Mouse (Mus musculus) hindbrain, embryonic 16.5 days (tissue): ENCODE results near the gene Brd1. TPM values are rescaled to one million over a fixed set of nuclear protein-coding genes. Genes with fewer than 3 reads are reported as not detected.
"Not testable (repeated sequence)": the region's sequence is repeated elsewhere in the genome, so short reads cannot be mapped to it uniquely, and the experiment has no call there.

ENCODE experiments used
- ATAC-seq: fragments of 200-750 bp; cut with Nextera tagmentation; 2 replicates; pipeline ENCODE4 v1.8.0; 2017; ENCODE audit warnings: moderate TSS enrichment, moderate library complexity
- H3K27ac ChIP-seq: fragments of 300-500 bp; sonication (generic); 2 replicates; pipeline ENCODE4 v1.5.1; 2014; ENCODE audit warnings: low read depth, mild to moderate bottlenecking, control low read depth, low read length, moderate library complexity
- H3K27me3 ChIP-seq: fragments of 300-500 bp; sonication (generic); replicated peaks from 2 replicates; pipeline ENCODE4 v1.6.1; 2014; ENCODE audit warnings: low read length; ENCODE audit not compliant: control insufficient read depth, insufficient read depth
- H3K36me3 ChIP-seq: fragments of 300-500 bp; sonication (generic); 2 replicates; pipeline ENCODE4 v1.6.1; 2014; ENCODE audit warnings: mild to moderate bottlenecking, low read length, moderate library complexity, mixed read lengths; ENCODE audit not compliant: control insufficient read depth, insufficient read depth
- H3K4me1 ChIP-seq: fragments of 300-500 bp; sonication (generic); 2 replicates; pipeline ENCODE4 v1.6.1; 2014; ENCODE audit warnings: low read depth, low read length; ENCODE audit not compliant: control insufficient read depth, insufficient read depth
- H3K4me2 ChIP-seq: fragments of 300-500 bp; sonication (generic); 2 replicates; pipeline ENCODE4 v1.6.1; 2014; ENCODE audit warnings: mild to moderate bottlenecking, low read length, control low read depth, moderate library complexity
- H3K4me3 ChIP-seq: fragments of 300-500 bp; sonication (generic); 2 replicates; pipeline ENCODE4 v1.5.1; 2014; ENCODE audit warnings: mild to moderate bottlenecking, low read length, control low read depth, moderate library complexity
- H3K9ac ChIP-seq: fragments of 300-500 bp; sonication (generic); 2 replicates; pipeline ENCODE4 v1.6.1; 2014; ENCODE audit warnings: low read depth, mild to moderate bottlenecking, control low read depth, low read length, moderate library complexity
- H3K9me3 ChIP-seq: fragments of 300-500 bp; sonication (generic); 2 replicates; pipeline ENCODE4 v1.6.1; 2014; ENCODE audit warnings: mild to moderate bottlenecking, low read length, moderate library complexity; ENCODE audit not compliant: control insufficient read depth
- WGBS: fragments of 180-500 bp; shearing (Covaris S2); extraction: QIAGEN DNeasy Blood & Tissue Kit; methylation state at CpG from one replicate; pipeline ENCODE4 v1.1.7; 2014; 5-methylcytosine and 5-hydroxymethylcytosine counted together
- polyA plus RNA-seq: library from polyadenylated mRNA; unstranded; fragments of >200 nt; fragmentation: Nextera tagmentation; extraction: Ambion mirVana; gene quantifications from 2 replicates; pipeline ENCODE4 v1.2.1, GENCODE M21; 2015

The Brd1 gene
- polyA plus RNA-seq, 1 experiment from 2014 or later: 14.9 TPM

DNA sequence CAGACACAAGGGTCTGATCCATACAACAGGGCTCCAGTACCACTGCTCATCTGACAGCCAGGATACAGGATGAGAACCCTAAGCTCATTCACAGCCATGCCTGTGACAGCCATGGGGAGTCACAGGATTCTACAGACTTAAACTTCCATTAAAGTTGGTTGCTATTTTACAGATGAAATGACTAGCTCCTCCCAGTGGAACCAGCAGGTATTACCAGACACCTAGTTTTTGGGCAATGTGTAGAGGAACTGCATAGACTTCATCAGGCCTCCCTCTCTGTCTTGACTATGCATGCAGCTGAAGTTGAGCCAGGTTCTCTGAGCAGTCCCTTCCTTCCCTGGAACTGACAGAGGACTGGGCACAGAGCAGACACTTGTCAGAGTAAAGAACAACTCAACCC is 17.7 kb downstream of the Brd1 start:
- Histone ChIP-seq H3K36me3 (peaks cover 29% of the 10 kb centered on the region), H3K4me3 (no peak overlapping the region), H3K9me3 (no peaks in the 10 kb centered on the region), H3K9ac (no peak overlapping the region), H3K4me2 (no peak overlapping the region), H3K27ac (no peak overlapping the region), H3K27me3 (no peaks in the 10 kb centered on the region), H3K4me1 (no peaks in the 10 kb centered on the region; the same call in none of the 2 replicates)
- no peak for ATAC-seq

DNA sequence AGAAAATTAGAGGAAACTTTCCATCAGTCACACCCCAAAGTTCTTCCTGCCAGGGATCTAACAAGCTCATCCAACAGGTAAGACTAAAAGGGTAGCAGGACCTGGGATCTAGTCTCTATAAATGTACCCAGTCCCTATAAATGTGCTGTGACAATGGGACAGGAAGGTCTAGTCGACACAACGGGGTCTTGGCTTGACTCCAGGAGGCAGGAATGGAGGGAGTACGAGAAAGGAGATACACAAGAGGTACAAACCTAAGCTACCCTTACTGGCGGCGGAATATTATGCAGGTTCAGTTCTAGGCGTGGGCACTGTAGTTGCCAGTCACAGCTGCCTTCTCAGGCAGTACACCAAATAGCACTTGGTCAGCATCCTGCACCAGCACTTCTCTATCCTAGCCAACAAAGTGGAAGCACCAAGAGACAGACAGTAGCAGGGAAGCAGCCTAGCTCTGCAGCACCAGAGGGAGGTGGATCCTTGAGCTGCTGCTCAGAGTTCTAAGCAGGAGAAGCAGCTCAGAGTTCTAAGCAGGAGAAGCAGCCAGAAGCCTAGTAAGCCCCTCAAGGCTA is 19.9 kb downstream of the Brd1 start:
- no peaks in the 10 kb centered on the region for H3K9me3 ChIP-seq
- peaks cover 34% of the 10 kb centered on the region for H3K36me3 ChIP-seq
- H3K4me1 ChIP-seq: no peaks in the 10 kb centered on the region; the same call in none of the 2 replicates
- H3K4me3 ChIP-seq: no peak overlapping the region
- H3K27me3 ChIP-seq: no peaks in the 10 kb centered on the region
- H3K9ac ChIP-seq: no peak overlapping the region
- H3K4me2 ChIP-seq: no peak overlapping the region
- 71% methylated on average over 6 of the region's 6 CpGs for WGBS
- no peak for ATAC-seq
- no peak overlapping the region for H3K27ac ChIP-seq

DNA sequence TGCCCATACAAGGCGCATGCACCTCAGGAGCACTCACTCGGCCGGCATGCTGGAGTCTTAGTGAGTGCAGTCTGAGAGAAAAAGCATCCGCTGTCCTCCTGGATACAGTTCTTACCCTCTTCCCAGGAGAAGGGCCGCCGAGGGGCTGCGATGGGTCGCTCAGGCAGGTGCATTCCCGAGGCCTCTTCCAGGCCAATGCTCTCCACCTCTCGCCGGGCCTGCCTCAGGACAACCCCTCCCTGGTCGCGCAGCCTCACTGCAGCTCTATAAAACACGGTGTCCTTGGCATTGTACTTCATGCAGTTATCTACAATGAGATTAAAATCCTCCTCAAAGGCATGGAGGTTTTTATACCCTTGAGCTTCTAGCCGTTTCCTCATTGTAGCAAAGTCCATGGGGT is 21.5 kb downstream of the Brd1 start:
- H3K4me2 ChIP-seq: no peak overlapping the region
- H3K9ac ChIP-seq: no peak overlapping the region
- H3K4me3 ChIP-seq: no peak overlapping the region
- WGBS: 93% methylated on average over 15 of the region's 15 CpGs
- H3K27ac ChIP-seq: no peak overlapping the region
- no peak for ATAC-seq
- H3K9me3 ChIP-seq: no peaks in the 10 kb centered on the region
- peaks cover 41% of the 10 kb centered on the region for H3K36me3 ChIP-seq
- no peaks in the 10 kb centered on the region for H3K27me3 ChIP-seq
- no peaks in the 10 kb centered on the region; the same call in 1 of the 2 replicates for H3K4me1 ChIP-seq

DNA sequence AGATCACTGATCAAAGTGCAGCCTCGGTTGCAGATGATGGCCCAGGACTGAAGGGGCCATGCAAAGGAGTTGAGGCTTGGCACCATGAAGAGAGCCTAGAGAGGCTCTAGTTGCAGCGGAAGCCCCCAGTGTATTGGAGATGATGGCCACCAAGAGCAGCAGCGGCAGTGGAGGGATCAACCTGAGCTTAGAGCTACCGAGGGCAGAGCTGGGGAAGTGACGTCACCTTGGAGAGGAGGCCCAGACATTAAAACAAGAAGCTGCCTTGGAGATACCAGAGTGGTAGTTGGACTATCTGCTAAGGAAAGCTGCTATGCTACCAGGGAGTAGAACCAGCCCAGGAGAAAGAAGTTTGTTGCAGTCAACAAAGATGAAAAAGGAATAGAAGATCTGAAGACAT is 24.2 kb downstream of the Brd1 start:
- Histone ChIP-seq H3K36me3 (peaks cover 52% of the 10 kb centered on the region), H3K4me1 (no peaks in the 10 kb centered on the region), H3K27me3 (no peaks in the 10 kb centered on the region), H3K4me3 (no peak overlapping the region), H3K4me2 (no peak overlapping the region), H3K27ac (no peak overlapping the region), H3K9me3 (no peaks in the 10 kb centered on the region), H3K9ac (no peak overlapping the region)
- no peak for ATAC-seq
- 95% methylated on average over 5 of the region's 5 CpGs for WGBS

DNA sequence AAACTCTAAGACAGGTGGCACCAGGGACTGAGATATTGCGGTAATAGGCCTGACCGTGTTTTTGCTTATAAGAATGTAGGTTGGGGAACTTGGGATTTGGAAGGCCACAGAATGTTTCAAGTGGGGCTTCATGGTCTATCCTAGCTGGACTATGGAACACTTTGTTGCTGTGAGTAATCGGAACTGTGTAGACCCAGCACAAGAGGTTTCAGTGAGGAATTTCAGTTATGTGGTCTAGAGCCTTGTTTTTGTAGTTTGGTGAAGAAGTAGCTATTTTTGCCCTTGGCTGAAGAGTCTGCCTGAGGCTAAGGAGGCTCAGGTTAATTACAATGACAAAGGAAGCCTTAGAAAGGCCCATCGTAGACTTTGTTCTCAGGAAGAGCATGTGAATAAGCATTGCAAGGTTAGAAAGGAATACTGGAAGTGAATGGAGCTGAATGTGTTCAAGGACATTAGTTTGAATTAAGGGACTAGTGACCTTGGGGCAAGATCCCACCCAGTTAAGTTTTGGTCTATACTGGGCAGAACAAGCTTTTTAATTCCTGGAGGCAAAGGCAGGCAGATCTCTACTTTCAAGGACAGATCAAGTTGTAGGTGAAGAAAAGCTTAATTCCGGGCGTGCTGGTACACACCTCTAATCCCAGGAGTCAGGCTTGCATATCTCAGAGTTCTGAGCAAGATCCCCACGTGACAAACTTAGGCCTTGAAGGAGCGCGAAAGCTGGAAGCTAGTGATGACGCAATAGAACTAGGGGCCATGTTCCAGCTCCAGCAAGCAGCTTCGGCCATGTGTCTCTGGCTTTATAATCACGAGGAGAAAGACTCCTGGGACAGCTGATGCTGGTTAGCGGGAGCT is 25.1 kb downstream of the Brd1 start:
- H3K4me1 ChIP-seq: no peaks in the 10 kb centered on the region
- H3K9ac ChIP-seq: no peak overlapping the region
- H3K9me3 ChIP-seq: no peaks in the 10 kb centered on the region
- WGBS: 75% methylated on average over 13 of the region's 13 CpGs
- no peak overlapping the region for H3K27ac ChIP-seq
- no peak overlapping the region for H3K4me3 ChIP-seq
- peaks cover 57% of the 10 kb centered on the region for H3K36me3 ChIP-seq
- H3K27me3 ChIP-seq: no peaks in the 10 kb centered on the region
- no peak overlapping the region for H3K4me2 ChIP-seq
- no peak for ATAC-seq

DNA sequence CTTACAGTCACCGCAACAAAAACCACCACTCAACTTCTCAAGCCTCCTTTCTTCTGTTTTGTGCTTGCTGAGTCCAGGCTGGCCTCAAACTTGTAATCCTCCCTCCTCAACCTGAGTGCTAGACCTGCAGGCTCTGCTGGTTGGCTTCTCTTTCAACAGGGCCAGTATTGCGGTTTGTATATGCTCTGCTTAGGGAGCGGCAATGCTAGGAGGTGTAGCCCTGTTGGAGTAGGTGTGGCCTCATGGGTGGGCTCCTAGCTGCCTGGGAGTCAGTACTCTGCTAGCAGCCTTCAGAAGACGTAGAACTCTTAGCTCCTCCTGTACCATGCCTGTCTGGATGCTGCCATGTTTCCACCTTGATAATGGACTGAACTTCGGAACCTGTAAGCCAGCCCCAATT is 25.8 kb downstream of the Brd1 start:
- H3K4me3 ChIP-seq: no peak overlapping the region
- no peaks in the 10 kb centered on the region for H3K27me3 ChIP-seq
- no peak overlapping the region for H3K9ac ChIP-seq
- H3K4me1 ChIP-seq: no peaks in the 10 kb centered on the region
- 92% methylated on average over 5 of the region's 5 CpGs for WGBS
- no peak overlapping the region for H3K4me2 ChIP-seq
- peaks cover 57% of the 10 kb centered on the region for H3K36me3 ChIP-seq
- no peak overlapping the region for H3K27ac ChIP-seq
- no peak for ATAC-seq
- H3K9me3 ChIP-seq: no peaks in the 10 kb centered on the region

DNA sequence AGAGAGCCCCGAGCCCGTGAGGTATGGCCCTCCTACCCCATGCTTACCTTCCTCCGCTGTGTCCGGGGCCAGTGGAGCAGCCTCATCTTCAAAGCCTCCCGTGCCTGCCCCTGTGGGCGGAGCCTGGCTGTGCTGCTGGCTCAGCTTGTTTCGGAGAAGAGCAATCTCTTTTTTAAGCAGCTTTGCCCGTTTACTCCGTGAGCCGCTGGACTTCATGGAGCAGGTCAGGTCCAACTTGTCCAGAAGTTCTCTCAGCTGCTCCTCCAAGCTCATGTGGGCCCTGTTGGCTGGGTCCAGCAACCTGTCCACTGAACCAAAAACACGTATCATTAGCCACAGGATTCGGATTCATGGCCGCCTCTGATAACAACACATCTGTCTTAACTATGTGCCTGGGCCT is 27.0 kb downstream of the Brd1 start:
- not testable (repeated sequence) for H3K9me3 ChIP-seq, H3K27ac ChIP-seq, ATAC-seq, H3K9ac ChIP-seq, H3K4me3 ChIP-seq, H3K4me2 ChIP-seq, H3K27me3 ChIP-seq, H3K4me1 ChIP-seq
- whole genome bisulfite sequencing: 74% methylated on average over 13 of the region's 13 CpGs
- H3K36me3 ChIP-seq: peaks cover 49% of the 10 kb centered on the region

DNA sequence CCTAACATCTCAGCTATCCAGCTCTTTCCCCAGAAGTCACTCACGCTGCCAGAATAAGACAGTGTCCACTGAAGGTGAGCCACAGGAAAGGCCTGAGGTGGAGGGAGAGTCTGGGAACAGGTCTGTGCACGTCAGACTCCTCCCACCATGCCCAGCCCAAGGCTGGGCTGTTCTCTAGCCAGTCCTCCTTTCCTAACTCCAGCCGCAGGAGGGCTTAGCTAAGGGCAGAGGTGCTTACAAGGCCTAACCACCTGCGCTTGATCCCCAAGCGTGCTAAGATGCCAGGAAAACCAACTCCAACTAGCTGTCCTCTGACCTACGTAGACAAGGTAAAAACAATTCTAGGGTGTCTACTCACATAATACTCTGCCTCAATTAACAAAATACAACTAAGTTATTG is 27.7 kb downstream of the Brd1 start:
- Histone ChIP-seq H3K4me2 (no peak overlapping the region), H3K4me3 (no peak overlapping the region), H3K4me1 (no peaks in the 10 kb centered on the region), H3K9me3 (no peaks in the 10 kb centered on the region), H3K36me3 (peaks cover 43% of the 10 kb centered on the region), H3K27me3 (no peaks in the 10 kb centered on the region), H3K9ac (no peak overlapping the region), H3K27ac (no peak overlapping the region)
- ATAC-seq: no peak
- 93% methylated on average over 6 of the region's 6 CpGs for WGBS

DNA sequence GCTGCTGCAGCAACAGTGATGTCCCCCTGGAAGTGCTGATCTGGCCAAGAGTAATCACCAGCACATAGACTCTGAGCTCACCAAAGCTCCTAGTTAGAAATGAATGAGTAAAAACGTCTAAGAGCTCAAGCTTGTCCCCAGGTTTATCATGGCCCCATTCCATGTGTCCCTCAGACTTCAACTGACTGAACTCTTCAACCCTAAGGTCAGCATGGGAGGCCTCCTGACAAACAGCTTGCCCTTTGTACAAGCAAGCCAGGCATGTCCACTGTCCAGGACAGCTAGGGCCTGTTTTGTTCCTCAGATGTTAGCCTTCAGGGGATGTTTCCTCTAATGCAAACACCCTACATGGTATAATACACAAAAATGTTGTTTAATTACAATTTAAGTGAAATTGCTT is 29.7 kb downstream of the Brd1 start:
- WGBS: 48% methylated on average over 1 of the region's 1 CpGs
- Histone ChIP-seq H3K4me3 (no peak overlapping the region), H3K9ac (no peak overlapping the region), H3K9me3 (no peaks in the 10 kb centered on the region), H3K4me1 (no peaks in the 10 kb centered on the region; the same call in 1 of the 2 replicates), H3K36me3 (peaks cover 39% of the 10 kb centered on the region), H3K27ac (no peak overlapping the region), H3K27me3 (no peaks in the 10 kb centered on the region), H3K4me2 (no peak overlapping the region)
- no peak for ATAC-seq
